Mouse (Mus musculus) midbrain, embryonic 14.5 days (tissue): ENCODE measurements around the gene Olfr1441. TPM values are rescaled to one million over a fixed set of nuclear protein-coding genes. Genes with fewer than 3 reads are reported as not detected.

Source experiments
- ATAC-seq: fragments of 200-750 bp; cut with Nextera tagmentation; 2 replicates; pipeline ENCODE4 v1.8.0; 2017; ENCODE audit warnings: moderate number of reproducible peaks, moderate library complexity; ENCODE audit not compliant: low FRiP score, low TSS enrichment
- DNase-seq: peaks from one replicate; pipeline ENCODE4 v3.0.0-alpha.2; 2015
- H3K27ac ChIP-seq: fragments of 300-500 bp; sonication (generic); replicated peaks from 2 replicates; pipeline ENCODE4 v1.5.1; 2014; ENCODE audit warnings: mild to moderate bottlenecking, low read depth, low read length, moderate library complexity
- H3K27me3 ChIP-seq: fragments of 300-500 bp; sonication (generic); 2 replicates; pipeline ENCODE4 v1.6.1; 2014; ENCODE audit warnings: low read length, control low read depth, mixed read lengths; ENCODE audit not compliant: control insufficient read depth, insufficient read depth
- H3K36me3 ChIP-seq: fragments of 300-500 bp; sonication (generic); 2 replicates; pipeline ENCODE4 v1.6.1; 2014; ENCODE audit warnings: low read length, control low read depth; ENCODE audit not compliant: control insufficient read depth, insufficient read depth
- H3K4me1 ChIP-seq: fragments of 300-500 bp; sonication (generic); 2 replicates; pipeline ENCODE4 v1.6.1; 2014; ENCODE audit warnings: mild to moderate bottlenecking, antibody characterized with exemption, low read length, control low read depth; ENCODE audit not compliant: control insufficient read depth, insufficient read depth
- H3K4me2 ChIP-seq: fragments of 300-500 bp; sonication (generic); 2 replicates; pipeline ENCODE4 v1.6.1; 2014; ENCODE audit warnings: mild to moderate bottlenecking, low read length, moderate library complexity
- H3K4me3 ChIP-seq: fragments of 300-500 bp; sonication (generic); replicated peaks from 2 replicates; pipeline ENCODE4 v1.5.1; 2014; ENCODE audit warnings: low read depth, low read length
- H3K9ac ChIP-seq: fragments of 300-500 bp; sonication (generic); replicated peaks from 2 replicates; pipeline ENCODE4 v1.6.1; 2014; ENCODE audit warnings: mild to moderate bottlenecking, low read length, moderate library complexity
- H3K9me3 ChIP-seq: fragments of 300-500 bp; sonication (generic); 2 replicates; pipeline ENCODE4 v1.6.1; 2016; ENCODE audit warnings: low read length, control low read depth, mixed read lengths; ENCODE audit not compliant: control insufficient read depth
- WGBS: fragments of 180-500 bp; shearing (Covaris S2); extraction: QIAGEN DNeasy Blood & Tissue Kit; methylation state at CpG from one replicate; pipeline ENCODE4 v1.1.7; 2014; 5-methylcytosine and 5-hydroxymethylcytosine counted together
- polyA plus RNA-seq: library from polyadenylated mRNA; unstranded; fragments of >200 nt; fragmentation: Nextera tagmentation; extraction: Ambion mirVana; gene quantifications from 2 replicates; pipeline ENCODE4 v1.2.1, GENCODE M21; 2014

The Olfr1441 gene
- polyA plus RNA-seq, 1 experiment from 2014 or later = not detected

GRCm38 (mm10) chr19:12457401-12458066, 40.3 kb downstream of the Olfr1441 start:
- H3K4me3 ChIP-seq = no peak overlapping the region
- H3K27me3 ChIP-seq = no peaks in the 10 kb centered on the region
- no peaks in the 10 kb centered on the region for H3K4me1 ChIP-seq
- H3K4me2 ChIP-seq = no peak overlapping the region
- WGBS = 88% methylated on average over 12 of the region's 12 CpGs
- DNase-seq (no peak), ATAC-seq (no peak)
- no peaks in the 10 kb centered on the region for H3K36me3 ChIP-seq
- H3K9me3 ChIP-seq = no peaks in the 10 kb centered on the region
- no peak overlapping the region for H3K27ac ChIP-seq
- no peak overlapping the region for H3K9ac ChIP-seq

GRCm38 (mm10) chr19:12459516-12459915, 42.3 kb downstream of the Olfr1441 start:
- Histone ChIP-seq H3K9me3 (no peaks in the 10 kb centered on the region), H3K4me1 (no peaks in the 10 kb centered on the region), H3K9ac (no peak overlapping the region), H3K4me3 (no peak overlapping the region), H3K36me3 (no peaks in the 10 kb centered on the region), H3K27me3 (no peaks in the 10 kb centered on the region), H3K27ac (no peak overlapping the region), H3K4me2 (no peak overlapping the region)
- ATAC-seq (no peak), DNase-seq (no peak)
- WGBS = 89% methylated on average over 4 of the region's 4 CpGs

DNA sequence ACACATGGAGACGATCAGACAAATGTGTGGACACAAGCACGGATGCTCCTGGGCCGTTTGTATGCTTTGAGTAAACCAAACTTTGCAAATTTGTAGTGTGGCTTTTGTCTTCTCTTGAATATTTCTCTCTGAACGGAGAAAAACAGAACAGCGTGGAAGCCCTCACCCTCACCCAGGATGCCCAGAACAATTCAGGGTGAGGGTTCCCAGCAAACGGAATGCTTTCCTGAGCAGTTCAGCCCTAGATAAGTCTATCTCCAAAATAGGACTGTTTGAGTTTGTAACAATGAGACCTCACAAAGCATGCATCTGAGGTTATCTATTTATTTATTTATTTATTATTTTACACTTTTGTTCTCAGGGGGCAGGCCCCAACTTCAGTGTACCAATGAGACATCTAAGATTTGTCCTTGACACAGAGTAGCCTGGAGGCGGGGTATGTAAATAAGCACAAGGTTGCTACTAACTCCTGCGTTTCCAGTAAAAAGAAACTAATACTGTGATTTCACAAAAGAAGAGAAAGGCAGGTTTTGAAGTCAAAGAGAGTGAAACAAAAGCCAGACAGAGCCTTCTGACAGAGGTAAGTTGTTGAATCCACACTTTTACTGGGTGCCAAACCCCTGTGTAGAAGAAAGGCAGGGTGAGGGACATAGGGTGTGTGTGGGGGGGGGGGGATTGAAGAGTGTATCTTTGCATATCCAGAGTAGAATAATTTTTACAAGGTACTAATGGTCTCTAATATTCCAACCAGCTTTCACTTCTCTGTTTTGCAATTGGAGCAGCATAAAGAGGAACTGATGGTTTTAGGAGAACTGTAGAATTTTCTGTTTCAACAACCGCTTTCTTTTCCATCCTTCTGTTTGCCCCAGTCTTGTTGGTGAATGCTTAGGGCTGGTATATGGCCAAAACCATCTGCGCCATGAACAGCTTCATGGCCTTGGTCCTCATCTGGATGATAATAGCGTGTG, 43.3 kb downstream of the Olfr1441 start, which contains the start of gene Mpeg1:
Gene Mpeg1 (plus strand): TSS at position 498 of the 968 bp plus-strand sequence.
- WGBS = 86% methylated on average over 11 of the region's 11 CpGs
- Histone ChIP-seq H3K9me3 (no peaks in the 10 kb centered on the region), H3K9ac (no peak within 1 kb of the TSS), H3K36me3 (0 out of 2 replicates have a peak, but pooled peaks cover 2% of the 10 kb centered on the region), H3K4me3 (no peak within 1 kb of the TSS), H3K4me2 (no peak within 1 kb of the TSS), H3K4me1 (no peaks in the 10 kb centered on the region), H3K27ac (no peak within 1 kb of the TSS), H3K27me3 (no peaks in the 10 kb centered on the region)
- DNase-seq (no peak), ATAC-seq (no peak)

GRCm38 (mm10) chr19:12462851-12463721, 45.9 kb downstream of the Olfr1441 start:
- no peak for ATAC-seq
- H3K27ac ChIP-seq = no peak overlapping the region
- H3K9ac ChIP-seq = no peak overlapping the region
- no peaks in the 10 kb centered on the region for H3K4me1 ChIP-seq
- peaks cover 13% of the 10 kb centered on the region; the same call in 1 of the 2 replicates for H3K36me3 ChIP-seq
- WGBS = 68% methylated on average over 7 of the region's 7 CpGs
- no peak overlapping the region for H3K4me3 ChIP-seq
- no peak overlapping the region for H3K4me2 ChIP-seq
- no peaks in the 10 kb centered on the region for H3K27me3 ChIP-seq
- DNase-seq = no peak
- no peaks in the 10 kb centered on the region for H3K9me3 ChIP-seq

- ATAC-seq = no peak
- Histone ChIP-seq H3K27ac (no peak overlapping the region), H3K36me3 (peaks cover 19% of the 10 kb centered on the region), H3K9ac (no peak overlapping the region), H3K4me3 (no peak overlapping the region), H3K4me1 (no peaks in the 10 kb centered on the region), H3K27me3 (no peaks in the 10 kb centered on the region), H3K4me2 (no peak overlapping the region), H3K9me3 (no peaks in the 10 kb centered on the region)
- 6% methylated on average over 1 of the region's 1 CpGs for WGBS
- DNase-seq = no peak
Measured at GRCm38 (mm10) chr19:12463722-12464035, 46.4 kb downstream of the Olfr1441 start.

DNA sequence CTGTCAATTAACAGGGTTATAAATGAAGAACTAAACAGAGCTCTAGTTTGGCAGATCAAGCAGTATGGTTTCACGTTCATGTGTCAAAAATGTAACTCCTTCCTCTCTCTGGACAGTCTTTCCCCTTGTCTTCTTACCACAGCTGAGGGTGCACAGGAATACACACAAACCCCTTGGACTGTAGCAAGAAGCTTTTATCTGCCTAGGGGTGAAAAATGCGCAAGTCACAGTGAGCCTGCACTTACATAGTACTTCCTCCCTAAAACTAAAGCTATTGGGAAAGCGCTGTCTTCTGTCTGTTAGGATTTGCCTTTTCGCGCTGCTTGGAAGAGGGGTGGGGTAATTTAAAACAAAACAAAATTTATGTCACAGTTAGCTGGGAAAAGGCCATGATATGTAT, 46.9 kb downstream of the Olfr1441 start:
- H3K4me1 ChIP-seq = no peaks in the 10 kb centered on the region
- 85% methylated on average over 5 of the region's 5 CpGs for WGBS
- no peaks in the 10 kb centered on the region for H3K9me3 ChIP-seq

DNA sequence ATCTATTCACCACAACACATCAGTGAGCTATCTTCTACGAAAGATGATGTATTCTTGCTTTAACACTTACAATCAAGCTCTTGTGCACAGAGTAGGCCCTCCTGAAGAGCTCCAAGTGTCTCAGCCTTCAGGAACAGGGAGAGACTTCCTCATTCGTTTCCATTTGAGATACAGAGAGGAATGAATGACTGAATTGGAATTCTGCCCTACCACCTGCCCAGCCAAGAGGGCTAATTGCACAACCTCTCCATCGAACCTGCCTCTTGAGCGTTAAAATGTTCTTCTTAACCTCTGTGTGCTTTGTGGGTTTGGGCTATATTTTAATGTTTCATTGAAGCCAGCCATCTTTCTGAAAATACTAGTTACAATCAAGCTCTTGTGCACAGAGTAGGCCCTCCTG, 47.4 kb downstream of the Olfr1441 start:
- DNase-seq (no peak), ATAC-seq (no peak)
- no peaks in the 10 kb centered on the region for H3K9me3 ChIP-seq
- no peaks in the 10 kb centered on the region for H3K4me1 ChIP-seq
- no peak overlapping the region for H3K4me2 ChIP-seq
- peaks cover 29% of the 10 kb centered on the region for H3K36me3 ChIP-seq
- WGBS = 90% methylated on average over 4 of the region's 4 CpGs
- H3K27ac ChIP-seq = no peak overlapping the region
- no peak overlapping the region for H3K9ac ChIP-seq
- no peak overlapping the region for H3K4me3 ChIP-seq
- H3K27me3 ChIP-seq = no peaks in the 10 kb centered on the region

More for the DNA sequence above, 46.9 kb downstream of the Olfr1441 start:
- H3K27ac ChIP-seq = no peak overlapping the region
- H3K9ac ChIP-seq = no peak overlapping the region
- ATAC-seq = no peak
- peaks cover 24% of the 10 kb centered on the region for H3K36me3 ChIP-seq
- H3K4me2 ChIP-seq = no peak overlapping the region
- no peak for DNase-seq
- H3K27me3 ChIP-seq = no peaks in the 10 kb centered on the region
- H3K4me3 ChIP-seq = no peak overlapping the region

- ATAC-seq = no peak
- no peak for DNase-seq
Measured at GRCm38 (mm10) chr19:12465530-12466144, 48.4 kb downstream of the Olfr1441 start.

More at GRCm38 (mm10) chr19:12465530-12466144, 48.4 kb downstream of the Olfr1441 start:
- no peaks in the 10 kb centered on the region for H3K9me3 ChIP-seq
- H3K27ac ChIP-seq = no peak overlapping the region
- H3K9ac ChIP-seq = no peak overlapping the region
- WGBS = 94% methylated on average over 10 of the region's 10 CpGs
- H3K27me3 ChIP-seq = no peaks in the 10 kb centered on the region
- H3K36me3 ChIP-seq = peaks cover 34% of the 10 kb centered on the region
- no peaks in the 10 kb centered on the region for H3K4me1 ChIP-seq
- H3K4me3 ChIP-seq = no peak overlapping the region
- no peak overlapping the region for H3K4me2 ChIP-seq
